Mouse (Mus musculus): ENCODE measurements at regions not wholly inside any gene's neighbourhood (a gene's known extent, or its start where the extent isn't known, plus 50 kb on each side); places are given as distances from the start of the nearest gene placed in this dataset.
A peak's percentile ranks its signal among the peaks of the same experiment; 100 is the strongest.

GRCm38 (mm10) chr7:75372892-75373444 lies 63.9 kb upstream of the Sv2b start:
- no peaks in the 10 kb centered on the region for H3K27me3 ChIP-seq (ENCODE audit: control insufficient read depth, insufficient read depth, low read depth, low read length)
- H3K27ac ChIP-seq (ENCODE audit: low read length), result no peak overlapping the region
- 84% methylated on average over 10 of the region's 10 CpGs for WGBS
- no peak for ATAC-seq
- no peak overlapping the region for H3K9ac ChIP-seq (ENCODE audit: low read depth, low read length)
- H3K9me3 ChIP-seq (replicated peaks; ENCODE audit: control insufficient read depth, low read length, poor library complexity, severe bottlenecking), result no peaks in the 10 kb centered on the region
- no peak overlapping the region for H3K4me2 ChIP-seq (ENCODE audit: low read length)
- no peaks in the 10 kb centered on the region for H3K4me1 ChIP-seq (ENCODE audit: control insufficient read depth, insufficient read depth, low read length)
- no peaks in the 10 kb centered on the region for H3K36me3 ChIP-seq (ENCODE audit: control insufficient read depth, insufficient read depth, low read length)
- H3K4me3 ChIP-seq (ENCODE audit: low read depth, low read length), result no peak overlapping the region

DNA sequence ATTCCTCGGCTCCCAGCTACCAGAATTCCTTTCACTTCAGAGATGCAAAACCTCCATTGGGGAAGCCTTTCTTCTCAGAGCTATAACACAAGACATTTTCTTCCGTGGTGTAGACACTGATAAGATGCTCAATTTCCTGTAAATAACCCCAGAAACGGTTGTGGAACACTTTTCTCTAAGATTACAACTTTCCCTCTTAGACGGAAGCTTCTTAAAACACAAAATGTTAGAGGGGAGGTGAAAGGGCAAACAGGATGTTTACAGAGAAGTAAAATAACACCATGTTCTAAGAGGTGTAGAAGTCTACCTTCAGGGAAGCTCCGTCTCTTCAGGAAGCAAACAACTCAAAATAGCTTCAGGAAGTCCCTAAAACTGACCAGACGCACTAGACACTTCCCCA lies 65.4 kb upstream of the Sv2b start:
- no peak for ATAC-seq
- Histone ChIP-seq H3K9ac (ENCODE audit: low read depth, low read length) (no peak overlapping the region), H3K4me2 (ENCODE audit: low read length) (no peak overlapping the region), H3K4me3 (ENCODE audit: low read depth, low read length) (no peak overlapping the region), H3K27ac (ENCODE audit: low read length) (no peak overlapping the region), H3K9me3 (replicated peaks; ENCODE audit: control insufficient read depth, low read length, poor library complexity, severe bottlenecking) (no peaks in the 10 kb centered on the region), H3K36me3 (ENCODE audit: control insufficient read depth, insufficient read depth, low read length) (no peaks in the 10 kb centered on the region), H3K4me1 (ENCODE audit: control insufficient read depth, insufficient read depth, low read length) (no peaks in the 10 kb centered on the region), H3K27me3 (ENCODE audit: control insufficient read depth, insufficient read depth, low read depth, low read length) (no peaks in the 10 kb centered on the region)
- 87% methylated on average over 6 of the region's 6 CpGs for WGBS

DNA sequence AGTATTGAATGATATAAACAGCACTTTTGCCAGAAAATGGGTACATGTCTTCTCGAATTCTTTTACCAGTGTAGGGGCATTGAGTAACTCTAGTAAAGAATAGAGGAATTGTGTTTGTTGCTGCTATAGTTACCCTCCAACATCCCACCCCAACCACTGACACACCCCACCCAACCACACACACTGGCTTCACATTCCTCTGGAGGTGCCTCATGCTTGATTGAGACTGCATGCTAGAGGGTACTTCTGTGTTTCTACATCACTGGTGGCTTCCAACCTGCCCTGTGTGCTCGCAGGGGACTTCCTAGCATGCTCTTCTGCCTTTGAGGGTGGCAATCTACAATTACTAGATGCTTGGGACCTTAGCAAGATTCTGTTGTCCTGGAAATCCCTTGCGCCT lies 70.5 kb upstream of the Sv2b start:
- no peak overlapping the region for H3K4me3 ChIP-seq (ENCODE audit: low read depth, low read length)
- H3K27me3 ChIP-seq (ENCODE audit: control insufficient read depth, insufficient read depth, low read depth, low read length), result no peaks in the 10 kb centered on the region
- no peak for ATAC-seq
- H3K9me3 ChIP-seq (replicated peaks; ENCODE audit: control insufficient read depth, low read length, poor library complexity, severe bottlenecking), result no peaks in the 10 kb centered on the region
- H3K27ac ChIP-seq (ENCODE audit: low read length), result no peak overlapping the region
- no peaks in the 10 kb centered on the region for H3K4me1 ChIP-seq (ENCODE audit: control insufficient read depth, insufficient read depth, low read length)
- H3K4me2 ChIP-seq (ENCODE audit: low read length), result no peak overlapping the region
- H3K9ac ChIP-seq (ENCODE audit: low read depth, low read length), result no peak overlapping the region
- 87% methylated on average over 3 of the region's 3 CpGs for WGBS
- no peaks in the 10 kb centered on the region for H3K36me3 ChIP-seq (ENCODE audit: control insufficient read depth, insufficient read depth, low read length)

DNA sequence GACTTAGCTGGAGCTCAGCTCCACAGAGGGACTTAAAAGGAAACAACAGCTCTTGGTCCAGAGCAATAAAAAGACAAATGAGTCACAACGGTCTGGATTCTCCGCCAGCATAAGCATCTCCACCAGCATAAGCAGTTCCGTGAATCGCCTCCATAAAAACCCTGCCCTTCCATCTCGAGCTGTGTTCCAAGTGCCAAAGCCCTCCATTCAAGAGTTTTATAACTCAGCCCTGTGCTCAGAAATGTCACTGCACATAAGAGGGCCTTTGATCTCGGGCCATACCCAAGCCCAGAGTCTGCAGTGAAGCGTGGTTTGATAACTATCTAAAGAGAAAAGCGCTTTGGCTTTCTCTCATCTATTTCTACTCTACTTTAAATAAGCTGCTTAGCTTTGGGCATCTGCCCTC lies 70.8 kb upstream of the Akap13 start:
- Histone ChIP-seq H3K36me3 (ENCODE audit: control insufficient read depth, insufficient read depth, low read length) (no peaks in the 10 kb centered on the region), H3K4me3 (ENCODE audit: low read depth, low read length) (no peak overlapping the region), H3K9ac (ENCODE audit: low read depth, low read length) (no peak overlapping the region), H3K4me2 (ENCODE audit: low read length) (no peak overlapping the region), H3K4me1 (ENCODE audit: control insufficient read depth, insufficient read depth, low read length) (no peaks in the 10 kb centered on the region), H3K27me3 (ENCODE audit: control insufficient read depth, insufficient read depth, low read depth, low read length) (no peaks in the 10 kb centered on the region), H3K9me3 (replicated peaks; ENCODE audit: control insufficient read depth, low read length, poor library complexity, severe bottlenecking) (no peaks in the 10 kb centered on the region), H3K27ac (ENCODE audit: low read length) (no peak overlapping the region)
- ATAC-seq, result peak; percentile 67
- WGBS, result 21% methylated on average over 8 of the region's 8 CpGs

GRCm38 (mm10) chr7:75387033-75387432 lies 68.3 kb upstream of the Akap13 start:
- no peak overlapping the region for H3K27ac ChIP-seq (ENCODE audit: low read length)
- no peak overlapping the region for H3K9ac ChIP-seq (ENCODE audit: low read depth, low read length)
- WGBS, result 96% methylated on average over 1 of the region's 1 CpGs
- ATAC-seq, result no peak
- no peaks in the 10 kb centered on the region for H3K36me3 ChIP-seq (ENCODE audit: control insufficient read depth, insufficient read depth, low read length)
- no peaks in the 10 kb centered on the region for H3K9me3 ChIP-seq (replicated peaks; ENCODE audit: control insufficient read depth, low read length, poor library complexity, severe bottlenecking)
- no peaks in the 10 kb centered on the region for H3K4me1 ChIP-seq (ENCODE audit: control insufficient read depth, insufficient read depth, low read length)
- H3K27me3 ChIP-seq (ENCODE audit: control insufficient read depth, insufficient read depth, low read depth, low read length), result no peaks in the 10 kb centered on the region
- H3K4me3 ChIP-seq (ENCODE audit: low read depth, low read length), result no peak overlapping the region
- H3K4me2 ChIP-seq (ENCODE audit: low read length), result no peak overlapping the region

DNA sequence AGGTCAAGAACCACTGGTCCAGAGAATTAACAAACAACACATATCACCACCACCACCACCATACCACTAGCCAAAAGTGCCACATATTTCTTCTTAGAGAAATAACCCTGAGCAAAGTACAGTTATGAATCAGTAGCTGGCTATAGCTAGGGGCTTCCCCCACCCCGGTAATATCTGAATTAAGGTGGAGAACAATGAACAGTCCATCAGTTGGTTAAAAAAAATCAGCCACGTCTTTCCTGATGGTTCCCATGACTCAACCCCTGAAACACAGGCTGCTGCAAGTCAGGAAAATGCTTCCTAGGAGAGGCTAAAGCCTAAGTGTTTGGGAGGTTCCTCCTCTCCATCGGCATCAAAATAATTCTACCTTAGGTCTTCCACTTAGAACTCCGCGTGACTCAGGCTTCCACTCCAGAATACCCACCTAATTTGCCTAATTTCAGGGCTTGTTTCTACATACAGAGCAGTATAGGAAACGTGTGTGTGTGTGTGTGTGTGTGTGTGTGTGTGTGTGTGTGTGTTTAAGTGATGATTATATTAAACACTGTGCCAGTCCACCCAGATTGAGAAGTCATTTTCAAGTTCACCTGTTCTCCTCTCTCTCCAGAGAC lies 67.4 kb upstream of the Akap13 start:
- Histone ChIP-seq H3K9me3 (replicated peaks; ENCODE audit: control insufficient read depth, low read length, poor library complexity, severe bottlenecking) (no peaks in the 10 kb centered on the region), H3K4me2 (ENCODE audit: low read length) (no peak overlapping the region), H3K4me1 (ENCODE audit: control insufficient read depth, insufficient read depth, low read length) (no peaks in the 10 kb centered on the region), H3K4me3 (ENCODE audit: low read depth, low read length) (no peak overlapping the region), H3K27me3 (ENCODE audit: control insufficient read depth, insufficient read depth, low read depth, low read length) (no peaks in the 10 kb centered on the region), H3K9ac (ENCODE audit: low read depth, low read length) (no peak overlapping the region), H3K27ac (ENCODE audit: low read length) (no peak overlapping the region), H3K36me3 (ENCODE audit: control insufficient read depth, insufficient read depth, low read length) (no peaks in the 10 kb centered on the region)
- 88% methylated on average over 6 of the region's 6 CpGs for WGBS
- ATAC-seq, result no peak

DNA sequence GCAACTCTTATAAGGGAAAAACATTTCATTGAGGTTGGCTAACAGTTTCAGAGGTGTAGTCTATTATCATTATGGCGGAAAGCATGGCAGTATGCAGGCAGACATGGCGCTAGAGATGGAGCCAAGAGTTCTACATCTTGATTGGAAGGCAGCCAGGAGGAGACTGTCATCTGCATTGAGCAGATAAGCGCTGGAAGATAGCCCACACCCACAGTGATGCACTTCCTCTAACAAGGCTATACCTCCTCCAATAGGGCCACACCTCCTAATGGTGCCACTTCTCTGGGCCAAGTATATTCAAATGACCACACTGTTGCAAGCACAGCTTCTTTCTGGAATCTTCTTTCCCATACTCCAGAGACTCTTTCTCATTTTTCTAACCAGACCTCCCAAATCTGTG lies 65.2 kb upstream of the Akap13 start:
- no peaks in the 10 kb centered on the region for H3K4me1 ChIP-seq (ENCODE audit: control insufficient read depth, insufficient read depth, low read length)
- H3K4me3 ChIP-seq (ENCODE audit: low read depth, low read length), result no peak overlapping the region
- no peaks in the 10 kb centered on the region for H3K36me3 ChIP-seq (ENCODE audit: control insufficient read depth, insufficient read depth, low read length)
- H3K9me3 ChIP-seq (replicated peaks; ENCODE audit: control insufficient read depth, low read length, poor library complexity, severe bottlenecking), result no peaks in the 10 kb centered on the region
- ATAC-seq, result no peak
- WGBS, result 92% methylated on average over 3 of the region's 3 CpGs
- H3K9ac ChIP-seq (ENCODE audit: low read depth, low read length), result no peak overlapping the region
- no peaks in the 10 kb centered on the region for H3K27me3 ChIP-seq (ENCODE audit: control insufficient read depth, insufficient read depth, low read depth, low read length)
- H3K4me2 ChIP-seq (ENCODE audit: low read length), result no peak overlapping the region
- H3K27ac ChIP-seq (ENCODE audit: low read length), result no peak overlapping the region

DNA sequence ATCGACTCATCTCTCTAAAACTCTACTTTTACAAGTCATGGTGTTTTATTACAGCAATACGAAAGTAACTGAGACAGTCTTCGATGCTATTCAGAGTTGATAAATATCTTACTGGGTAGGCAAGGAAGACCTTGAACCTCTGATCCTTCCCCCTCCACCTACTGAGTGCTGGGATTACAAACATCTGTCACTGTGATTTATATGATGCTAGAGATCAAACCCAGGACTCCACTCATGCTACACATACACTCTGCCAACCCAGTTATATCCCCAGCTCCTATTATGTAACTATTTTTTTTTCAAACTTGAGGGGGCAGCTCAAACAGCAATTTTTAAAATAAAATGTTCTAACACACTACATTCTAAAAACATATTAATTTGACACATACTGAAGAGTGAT lies 62.6 kb upstream of the Akap13 start:
- 92% methylated on average over 3 of the region's 3 CpGs for WGBS
- Histone ChIP-seq H3K4me3 (ENCODE audit: low read depth, low read length) (no peak overlapping the region), H3K9ac (ENCODE audit: low read depth, low read length) (no peak overlapping the region), H3K27me3 (ENCODE audit: control insufficient read depth, insufficient read depth, low read depth, low read length) (no peaks in the 10 kb centered on the region), H3K4me1 (ENCODE audit: control insufficient read depth, insufficient read depth, low read length) (no peaks in the 10 kb centered on the region), H3K36me3 (ENCODE audit: control insufficient read depth, insufficient read depth, low read length) (no peaks in the 10 kb centered on the region), H3K27ac (ENCODE audit: low read length) (no peak overlapping the region), H3K4me2 (ENCODE audit: low read length) (no peak overlapping the region), H3K9me3 (replicated peaks; ENCODE audit: control insufficient read depth, low read length, poor library complexity, severe bottlenecking) (no peaks in the 10 kb centered on the region)
- ATAC-seq, result no peak

DNA sequence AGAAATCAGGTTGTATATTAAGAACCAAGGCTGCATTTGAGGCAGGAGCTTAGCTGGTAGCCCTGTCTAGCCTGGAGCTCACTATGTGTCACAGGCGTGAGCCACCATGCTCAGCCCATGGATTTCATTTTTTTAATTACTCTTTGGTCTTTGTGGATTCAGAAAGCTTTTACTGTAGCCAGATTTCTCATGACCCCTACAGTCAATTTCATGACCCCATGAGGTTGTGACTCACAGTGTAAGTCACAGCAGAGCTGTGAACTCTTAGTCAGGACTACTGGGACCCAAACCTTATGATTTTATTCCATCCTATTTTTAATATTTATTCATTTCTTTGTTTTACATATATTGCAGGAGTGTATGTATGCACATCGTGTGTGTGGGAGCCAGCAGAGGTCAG lies 61.9 kb upstream of the Akap13 start:
- H3K27me3 ChIP-seq (ENCODE audit: control insufficient read depth, insufficient read depth, low read depth, low read length), result no peaks in the 10 kb centered on the region
- H3K4me3 ChIP-seq (ENCODE audit: low read depth, low read length), result no peak overlapping the region
- 92% methylated on average over 2 of the region's 2 CpGs for WGBS
- H3K9ac ChIP-seq (ENCODE audit: low read depth, low read length), result no peak overlapping the region
- no peaks in the 10 kb centered on the region for H3K36me3 ChIP-seq (ENCODE audit: control insufficient read depth, insufficient read depth, low read length)
- H3K4me1 ChIP-seq (ENCODE audit: control insufficient read depth, insufficient read depth, low read length), result no peaks in the 10 kb centered on the region
- H3K27ac ChIP-seq (ENCODE audit: low read length), result no peak overlapping the region
- no peak overlapping the region for H3K4me2 ChIP-seq (ENCODE audit: low read length)
- no peaks in the 10 kb centered on the region for H3K9me3 ChIP-seq (replicated peaks; ENCODE audit: control insufficient read depth, low read length, poor library complexity, severe bottlenecking)
- no peak for ATAC-seq

Measured in midbrain, embryonic 16.5 days (tissue).